Mouse (Mus musculus) CH12.LX (cell line): ENCODE results near the gene Ercc8.

Source experiments
- BHLHE40 ChIP-seq: IDR thresholded peaks from 2 replicates; pipeline ENCODE4 v1.6.1; 2011; ENCODE audit warnings: mild to moderate bottlenecking, low read depth, low read length, improper control_type of control experiment
- CTCF ChIP-seq, 2 experiments: IDR thresholded peaks in 1 of 2; conservative IDR thresholded peaks in 1 of 2; 2 replicates each; pipeline ENCODE4 v1.5.1; 2011 to 2012; ENCODE audit warnings: low read depth in 2 of 2, low read length in 2 of 2, improper control_type of control experiment in 1 of 2, inconsistent platforms in 1 of 2, mild to moderate bottlenecking in 1 of 2, moderate library complexity in 1 of 2
- GABPA ChIP-seq: IDR thresholded peaks from 2 replicates; pipeline ENCODE4 v1.6.1; 2012; ENCODE audit warnings: low read depth, low read length, improper control_type of control experiment, inconsistent platforms; ENCODE audit not compliant: insufficient replicate concordance
- POLR2A ChIP-seq: IDR thresholded peaks from 2 replicates; pipeline ENCODE4 v1.6.1; 2011; ENCODE audit warnings: low read depth, mild to moderate bottlenecking, improper control_type of control experiment, low read length
- TBP ChIP-seq: conservative IDR thresholded peaks from 2 replicates; pipeline ENCODE4 v1.6.1; 2011; ENCODE audit warnings: low read depth, low read length, improper control_type of control experiment
- UBTF ChIP-seq: IDR thresholded peaks from 2 replicates; pipeline ENCODE4 v1.6.1; 2012; ENCODE audit warnings: low read depth, mild to moderate bottlenecking, inconsistent platforms, low read length, improper control_type of control experiment, moderate library complexity
- ZKSCAN1 ChIP-seq: IDR thresholded peaks from 2 replicates; pipeline ENCODE4 v1.6.1; 2012; ENCODE audit warnings: low read depth, inconsistent platforms, low read length, improper control_type of control experiment, borderline replicate concordance
- ZNF384 ChIP-seq: IDR thresholded peaks from 2 replicates; pipeline ENCODE4 v1.6.1; 2012; ENCODE audit warnings: low read depth, low read length, improper control_type of control experiment, inconsistent platforms

- TF ChIP-seq ZKSCAN1 (no peak), GABPA (no peak), BHLHE40 (peak; percentile 52), ZNF384 (peak; percentile 92), CTCF (conservative IDR thresholded peaks at IDR 0.05 in 1 of 2, IDR thresholded peaks at IDR 0.05 in 1 of 2; ENCODE audit: low read depth in 2 of 2, low read length in 2 of 2) (no peak), POLR2A (0 out of 2 replicates have a peak, but pooled peaks have one; percentile 24), TBP (0 out of 2 replicates have a peak, but pooled peaks have one; percentile 27), UBTF (no peak)
Observed at GRCm38 (mm10) chr13:108212397-108213018, 54.0 kb downstream of the Ercc8 start.
